Mouse (Mus musculus): ENCODE results near the gene Ltb. TPM values are rescaled to one million over a fixed set of nuclear protein-coding genes. Genes with fewer than 3 reads are reported as not detected.
A peak's percentile ranks its signal among the peaks of the same experiment; 100 is the strongest.
"Not testable (repeated sequence)": the region's sequence is repeated elsewhere in the genome, so short reads cannot be mapped to it uniquely, and the experiment has no call there.

The Ltb gene
- polyA plus RNA-seq, 1 experiment from 2014 or later, result 1.0 TPM

DNA sequence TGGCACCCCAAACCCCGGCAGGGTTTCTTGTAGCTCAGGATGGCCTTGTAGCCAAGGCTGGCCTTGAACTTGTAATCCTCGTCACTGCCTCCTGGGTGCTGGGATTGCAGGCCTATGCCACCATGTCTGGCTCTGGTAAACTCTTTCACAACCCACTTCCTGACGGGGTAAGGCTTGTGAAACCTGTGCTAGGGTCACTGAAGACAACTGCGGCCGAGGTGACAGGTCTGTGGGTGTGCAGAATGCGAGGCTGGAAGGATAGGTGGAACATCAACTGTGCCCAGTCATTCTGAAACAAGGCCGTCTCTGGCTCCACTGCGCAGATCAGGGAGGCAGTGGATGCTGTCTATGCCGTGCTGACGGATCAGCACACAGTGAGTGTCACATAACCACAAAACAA lies 36.8 kb downstream of the Ltb start:
- Histone ChIP-seq H3K9ac (ENCODE audit: low read length) (no peak overlapping the region), H3K27me3 (ENCODE audit: control insufficient read depth, insufficient read depth, low read depth, low read length) (no peaks in the 10 kb centered on the region), H3K9me3 (ENCODE audit: control insufficient read depth, low read length) (no peaks in the 10 kb centered on the region), H3K4me3 (ENCODE audit: low read length) (no peak overlapping the region), H3K4me2 (ENCODE audit: low read depth, low read length) (no peak overlapping the region), H3K27ac (ENCODE audit: low read length) (no peak overlapping the region), H3K36me3 (ENCODE audit: control insufficient read depth, insufficient read depth, low read length) (peaks cover 30% of the 10 kb centered on the region), H3K4me1 (replicated peaks; ENCODE audit: control insufficient read depth, insufficient read depth, low read length) (peaks cover 24% of the 10 kb centered on the region)
- WGBS, result 86% methylated on average over 10 of the region's 10 CpGs
- no peak for ATAC-seq (ENCODE audit: low read depth)

DNA sequence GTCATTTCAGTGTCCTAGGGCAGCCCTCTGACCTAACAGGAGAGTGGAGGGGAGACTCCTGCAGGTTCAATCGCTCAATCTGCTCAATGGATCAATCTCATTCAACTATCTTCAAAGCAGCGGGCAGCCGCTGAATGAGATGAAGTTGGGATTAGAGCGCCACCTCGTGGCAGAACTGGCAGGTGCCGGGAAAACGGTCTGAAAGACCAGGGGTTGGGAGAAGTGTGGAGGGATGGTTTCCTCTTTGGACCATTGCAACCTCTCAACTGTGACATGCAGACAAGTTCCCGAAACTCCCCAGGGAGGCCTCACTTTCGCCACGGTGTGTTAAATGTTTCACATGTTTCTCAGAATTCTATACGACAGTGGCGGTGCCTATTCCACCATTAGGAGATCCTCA lies 37.8 kb downstream of the Ltb start:
- WGBS, result 15% methylated on average over 12 of the region's 12 CpGs

DNA sequence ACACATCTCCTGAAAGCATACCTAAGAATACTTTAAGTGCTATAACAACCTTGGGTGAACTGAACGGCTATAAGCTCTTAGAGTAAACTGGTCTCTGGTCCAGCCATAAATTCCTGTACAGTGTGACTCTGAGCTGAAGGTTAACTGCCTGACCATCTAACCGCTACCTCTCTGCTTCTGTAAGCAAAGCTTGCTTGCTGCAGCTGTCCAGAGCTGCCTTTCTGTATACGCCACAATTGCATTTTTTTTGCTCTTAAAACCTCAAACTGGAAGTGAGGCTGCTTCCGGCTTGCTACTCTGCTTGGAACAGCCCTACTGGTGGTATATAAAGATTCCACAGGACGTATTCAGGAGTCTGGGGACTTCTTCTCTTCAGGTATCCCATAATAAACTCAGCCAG lies 38.4 kb downstream of the Ltb start:
- ATAC-seq (ENCODE audit: low read depth), result no peak
- peaks cover 28% of the 10 kb centered on the region for H3K4me1 ChIP-seq (replicated peaks; ENCODE audit: control insufficient read depth, insufficient read depth, low read length)
- no peak overlapping the region for H3K4me3 ChIP-seq (ENCODE audit: low read length)
- no peak overlapping the region for H3K4me2 ChIP-seq (ENCODE audit: low read depth, low read length)
- H3K9ac ChIP-seq (ENCODE audit: low read length), result peak overlapping the region; percentile 5; the same call in 1 of the 2 replicates
- 69% methylated on average over 5 of the region's 5 CpGs for WGBS
- H3K36me3 ChIP-seq (ENCODE audit: control insufficient read depth, insufficient read depth, low read length), result peaks cover 25% of the 10 kb centered on the region
- H3K27ac ChIP-seq (ENCODE audit: low read length), result peak overlapping the region; percentile 99
- H3K27me3 ChIP-seq (ENCODE audit: control insufficient read depth, insufficient read depth, low read depth, low read length), result no peaks in the 10 kb centered on the region
- no peaks in the 10 kb centered on the region for H3K9me3 ChIP-seq (ENCODE audit: control insufficient read depth, low read length)

More for the DNA sequence above, 37.8 kb downstream of the Ltb start:
- Histone ChIP-seq H3K27ac (ENCODE audit: low read length) (peak overlapping the region; percentile 5; the same call in 1 of the 2 replicates), H3K36me3 (ENCODE audit: control insufficient read depth, insufficient read depth, low read length) (peaks cover 27% of the 10 kb centered on the region), H3K9me3 (ENCODE audit: control insufficient read depth, low read length) (no peaks in the 10 kb centered on the region), H3K27me3 (ENCODE audit: control insufficient read depth, insufficient read depth, low read depth, low read length) (no peaks in the 10 kb centered on the region), H3K4me3 (ENCODE audit: low read length) (no peak overlapping the region), H3K4me2 (ENCODE audit: low read depth, low read length) (no peak overlapping the region), H3K9ac (ENCODE audit: low read length) (no peak overlapping the region), H3K4me1 (replicated peaks; ENCODE audit: control insufficient read depth, insufficient read depth, low read length) (peaks cover 28% of the 10 kb centered on the region)
- ATAC-seq (ENCODE audit: low read depth), result no peak

DNA sequence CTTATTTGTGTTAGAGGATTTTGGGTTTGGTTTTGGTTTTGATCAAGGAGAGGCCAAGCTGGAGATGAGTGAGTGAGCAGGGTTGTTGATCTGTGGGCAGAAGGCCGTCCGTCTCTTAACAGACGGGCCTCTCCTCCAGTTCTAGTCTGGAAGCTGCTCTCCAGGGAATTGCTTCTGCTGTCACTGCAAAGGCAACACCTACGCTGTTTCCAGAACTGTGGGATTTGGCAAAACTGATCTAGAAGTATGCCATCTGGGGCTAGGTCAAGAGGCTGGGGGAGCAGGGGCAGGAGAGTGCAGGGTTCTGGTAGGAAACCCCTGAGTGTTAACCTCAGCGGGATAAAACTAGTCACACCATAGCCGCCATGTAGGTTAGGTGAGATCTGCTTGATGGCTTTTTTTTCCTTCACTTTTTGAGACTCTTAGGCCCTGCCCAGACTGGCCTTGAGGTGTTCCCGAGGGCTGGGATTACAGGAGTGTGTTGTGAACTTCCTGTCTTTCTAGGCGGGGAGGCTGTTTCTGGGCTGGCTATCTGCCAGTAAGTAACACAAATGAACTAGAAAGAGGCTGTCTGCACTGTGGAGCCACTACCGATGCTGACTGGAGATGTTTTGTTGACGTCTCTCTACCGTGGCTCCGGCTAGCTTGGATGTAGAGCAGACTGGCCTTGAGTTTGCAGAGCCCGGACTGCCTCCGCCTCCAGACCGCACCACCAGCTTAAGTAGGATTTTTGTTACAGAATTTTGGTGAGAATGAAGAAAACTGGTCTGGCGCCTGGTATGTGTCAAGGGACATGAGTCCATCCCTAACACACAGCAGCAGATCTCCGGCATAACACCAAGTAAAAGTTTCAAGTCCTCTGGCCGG lies 39.1 kb downstream of the Ltb start, which contains the start of gene Atp6v1g2:
TSS of gene Atp6v1g2 (plus strand) at position 547 of the 867 bp plus-strand sequence.
- WGBS, result 37% methylated on average over 18 of the region's 18 CpGs
- Histone ChIP-seq H3K9me3 (ENCODE audit: control insufficient read depth, low read length) (no peaks in the 10 kb centered on the region), H3K36me3 (ENCODE audit: control insufficient read depth, insufficient read depth, low read length) (peaks cover 25% of the 10 kb centered on the region), H3K4me2 (ENCODE audit: low read depth, low read length) (peak within 1 kb of the TSS; percentile 66), H3K27me3 (ENCODE audit: control insufficient read depth, insufficient read depth, low read depth, low read length) (no peaks in the 10 kb centered on the region), H3K9ac (ENCODE audit: low read length) (peak within 1 kb of the TSS; percentile 96), H3K27ac (ENCODE audit: low read length) (peak within 1 kb of the TSS; percentile 99), H3K4me3 (ENCODE audit: low read length) (peak within 1 kb of the TSS; percentile 62), H3K4me1 (replicated peaks; ENCODE audit: control insufficient read depth, insufficient read depth, low read length) (peaks cover 28% of the 10 kb centered on the region)
- ATAC-seq (ENCODE audit: low read depth), result peak; percentile 32

DNA sequence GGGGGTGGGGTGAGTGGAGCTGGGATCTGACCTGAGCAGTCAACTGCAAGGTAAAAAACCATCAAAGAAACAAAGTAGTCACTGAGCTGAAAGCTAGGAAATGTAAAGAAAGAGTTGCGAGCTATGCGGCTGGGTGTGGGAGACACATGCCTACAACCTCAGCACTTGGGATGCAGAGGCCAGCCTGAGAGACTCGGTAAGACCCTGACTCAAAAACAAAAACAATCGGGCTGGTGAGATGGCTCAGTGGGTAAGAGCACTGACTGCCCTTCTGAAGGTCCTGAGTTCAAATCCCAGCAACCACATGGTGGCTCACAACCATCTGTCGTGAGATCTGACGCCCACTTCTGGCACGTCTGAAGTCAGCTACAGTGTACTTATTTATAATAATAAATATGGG lies 39.9 kb downstream of the Ltb start:
- Histone ChIP-seq H3K9ac (ENCODE audit: low read length) (peak overlapping the region; percentile 96), H3K4me3 (ENCODE audit: low read length) (peak overlapping the region; percentile 62), H3K4me2 (ENCODE audit: low read depth, low read length) (peak overlapping the region; percentile 66), H3K4me1 (replicated peaks; ENCODE audit: control insufficient read depth, insufficient read depth, low read length) (peaks cover 28% of the 10 kb centered on the region), H3K27ac (ENCODE audit: low read length) (peak overlapping the region; percentile 99), H3K36me3 (ENCODE audit: control insufficient read depth, insufficient read depth, low read length) (peaks cover 18% of the 10 kb centered on the region)
- WGBS, result 67% methylated on average over 7 of the region's 7 CpGs
- H3K27me3 ChIP-seq (ENCODE audit: control insufficient read depth, insufficient read depth, low read depth, low read length); H3K9me3 ChIP-seq (ENCODE audit: control insufficient read depth, low read length); ATAC-seq (ENCODE audit: low read depth): not testable (repeated sequence)

DNA sequence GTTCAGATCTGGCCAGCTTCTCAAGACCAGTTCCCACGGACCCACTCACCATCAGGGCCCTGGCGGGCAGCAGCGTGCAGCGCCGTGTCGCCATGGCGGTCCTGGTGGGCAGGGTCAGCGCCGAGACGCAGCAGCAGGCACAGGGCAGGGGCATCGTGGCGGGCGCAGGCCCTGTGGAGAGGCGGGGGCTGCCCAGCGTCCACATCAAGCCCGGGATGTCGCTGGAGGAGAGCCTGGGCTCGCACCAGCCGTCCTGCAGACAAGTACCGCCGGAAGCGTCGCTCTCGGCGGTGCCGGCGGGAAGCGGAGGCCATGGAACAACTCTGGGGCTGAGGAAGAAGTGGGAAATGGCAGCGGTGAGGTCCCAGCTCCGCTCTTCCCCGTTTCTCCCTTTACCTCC lies 40.7 kb downstream of the Ltb start:
- Histone ChIP-seq H3K4me3 (ENCODE audit: low read length) (peak overlapping the region; percentile 62), H3K9me3 (ENCODE audit: control insufficient read depth, low read length) (no peaks in the 10 kb centered on the region), H3K4me1 (replicated peaks; ENCODE audit: control insufficient read depth, insufficient read depth, low read length) (peaks cover 28% of the 10 kb centered on the region), H3K9ac (ENCODE audit: low read length) (peak overlapping the region; percentile 96), H3K4me2 (ENCODE audit: low read depth, low read length) (peak overlapping the region; percentile 66), H3K27me3 (ENCODE audit: control insufficient read depth, insufficient read depth, low read depth, low read length) (no peaks in the 10 kb centered on the region), H3K36me3 (ENCODE audit: control insufficient read depth, insufficient read depth, low read length) (peaks cover 10% of the 10 kb centered on the region; the same call in 1 of the 2 replicates), H3K27ac (ENCODE audit: low read length) (peak overlapping the region; percentile 99)
- peak; percentile 30 for ATAC-seq (ENCODE audit: low read depth)
- under 1% methylated on average over 31 of the region's 31 CpGs for WGBS

DNA sequence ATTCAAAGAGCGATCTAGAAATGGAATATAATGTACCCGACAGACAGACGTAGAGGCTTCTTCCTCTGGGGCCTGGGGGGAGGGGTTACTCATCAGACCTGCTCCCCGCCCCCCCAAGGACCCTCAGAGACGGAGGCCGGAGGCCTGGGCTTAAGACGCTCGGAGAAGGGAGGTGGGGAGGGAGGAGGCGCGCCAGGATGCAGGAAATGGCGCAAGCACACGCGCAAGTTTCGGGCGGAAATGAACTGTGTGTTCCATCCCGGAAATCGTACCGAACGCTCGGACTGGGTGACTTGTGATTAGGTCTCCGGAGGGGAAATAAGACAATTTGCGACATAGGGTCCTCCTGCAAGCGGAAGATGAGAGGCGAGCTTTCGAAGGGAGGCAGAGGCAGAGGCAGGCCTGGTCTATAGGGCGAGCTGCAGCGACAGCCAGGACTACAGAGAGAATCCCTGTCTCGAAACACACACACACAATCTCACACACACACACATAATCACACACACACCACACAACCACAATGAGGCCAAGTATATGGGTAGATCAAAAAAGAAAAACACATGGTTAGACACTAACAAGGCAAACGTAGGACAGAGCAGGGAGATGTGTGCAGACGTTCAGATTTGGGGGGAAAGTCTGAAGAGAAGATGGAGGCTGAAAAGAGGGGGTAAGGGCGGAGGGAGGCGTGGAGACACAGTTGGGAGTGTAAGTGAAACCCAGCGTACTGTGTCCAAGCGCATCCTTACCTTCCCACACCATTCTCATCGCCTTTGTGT lies 41.6 kb downstream of the Ltb start, which contains the start of gene Nfkbil1:
TSS of gene Nfkbil1 (minus strand) at position 179 of the 776 bp plus-strand sequence.
- Histone ChIP-seq H3K4me1 (replicated peaks; ENCODE audit: control insufficient read depth, insufficient read depth, low read length) (peaks cover 35% of the 10 kb centered on the region), H3K9ac (ENCODE audit: low read length) (peak within 1 kb of the TSS; percentile 96), H3K4me2 (ENCODE audit: low read depth, low read length) (peak within 1 kb of the TSS; percentile 66), H3K4me3 (ENCODE audit: low read length) (peak within 1 kb of the TSS; percentile 62), H3K27me3 (ENCODE audit: control insufficient read depth, insufficient read depth, low read depth, low read length) (no peaks in the 10 kb centered on the region), H3K9me3 (ENCODE audit: control insufficient read depth, low read length) (no peaks in the 10 kb centered on the region), H3K27ac (ENCODE audit: low read length) (peak within 1 kb of the TSS; percentile 99), H3K36me3 (ENCODE audit: control insufficient read depth, insufficient read depth, low read length) (peaks cover 6% of the 10 kb centered on the region; the same call in 1 of the 2 replicates)
- WGBS, result under 1% methylated on average over 35 of the region's 35 CpGs
- ATAC-seq (ENCODE audit: low read depth), result peak; percentile 90

DNA sequence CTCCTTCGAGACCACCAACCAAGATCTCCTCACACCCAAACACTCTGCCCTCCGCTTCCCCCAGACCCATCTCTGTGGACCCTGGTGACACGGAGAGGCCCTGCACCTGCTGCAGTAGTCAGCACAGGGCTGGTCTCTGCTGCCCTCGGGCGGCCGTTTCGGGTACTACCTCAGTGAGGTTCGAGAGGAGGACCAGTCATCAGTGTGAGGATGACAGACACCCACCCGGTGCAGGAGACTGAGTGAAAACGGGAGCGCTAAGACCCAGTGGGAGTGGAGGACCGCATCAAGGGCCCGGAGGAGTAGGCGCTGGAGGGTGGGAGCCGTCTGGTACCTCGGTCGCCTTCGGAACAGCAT lies 42.1 kb downstream of the Ltb start:
- no peaks in the 10 kb centered on the region for H3K9me3 ChIP-seq (ENCODE audit: control insufficient read depth, low read length)
- peak overlapping the region; percentile 62 for H3K4me3 ChIP-seq (ENCODE audit: low read length)
- ATAC-seq (ENCODE audit: low read depth), result peak; percentile 59
- under 1% methylated on average over 18 of the region's 18 CpGs for WGBS
- H3K4me1 ChIP-seq (replicated peaks; ENCODE audit: control insufficient read depth, insufficient read depth, low read length), result peaks cover 37% of the 10 kb centered on the region
- H3K4me2 ChIP-seq (ENCODE audit: low read depth, low read length), result peak overlapping the region; percentile 66
- no peaks in the 10 kb centered on the region for H3K27me3 ChIP-seq (ENCODE audit: control insufficient read depth, insufficient read depth, low read depth, low read length)
- H3K9ac ChIP-seq (ENCODE audit: low read length), result peak overlapping the region; percentile 96
- H3K27ac ChIP-seq (ENCODE audit: low read length), result peak overlapping the region; percentile 99
- peaks cover 2% of the 10 kb centered on the region; the same call in 1 of the 2 replicates for H3K36me3 ChIP-seq (ENCODE audit: control insufficient read depth, insufficient read depth, low read length)

DNA sequence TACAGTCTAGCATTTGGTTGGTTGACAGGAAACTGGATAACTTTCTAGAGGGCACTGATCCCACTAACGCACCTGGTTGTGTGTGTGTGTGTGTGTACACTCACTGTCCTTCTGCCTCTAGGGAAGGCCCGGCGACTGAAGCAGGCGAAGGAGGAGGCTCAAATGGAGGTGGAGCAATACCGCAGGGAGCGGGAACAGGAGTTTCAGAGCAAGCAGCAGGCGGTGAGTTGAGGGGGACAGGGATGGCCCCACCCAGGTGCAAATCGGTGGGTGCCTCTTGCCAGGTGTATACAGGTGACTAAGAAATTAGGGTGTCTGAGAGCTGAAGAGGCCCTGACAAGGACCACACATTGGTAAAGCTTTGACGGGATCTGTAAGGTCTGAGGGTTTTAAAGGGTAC lies 42.8 kb downstream of the Ltb start:
- peaks cover 37% of the 10 kb centered on the region for H3K4me1 ChIP-seq (replicated peaks; ENCODE audit: control insufficient read depth, insufficient read depth, low read length)
- H3K4me2 ChIP-seq (ENCODE audit: low read depth, low read length), result no peak overlapping the region
- ATAC-seq (ENCODE audit: low read depth), result no peak
- no peak overlapping the region for H3K4me3 ChIP-seq (ENCODE audit: low read length)
- no peaks in the 10 kb centered on the region for H3K27me3 ChIP-seq (ENCODE audit: control insufficient read depth, insufficient read depth, low read depth, low read length)
- H3K27ac ChIP-seq (ENCODE audit: low read length), result no peak overlapping the region
- H3K9me3 ChIP-seq (ENCODE audit: control insufficient read depth, low read length), result no peaks in the 10 kb centered on the region
- peaks cover 2% of the 10 kb centered on the region; the same call in 1 of the 2 replicates for H3K36me3 ChIP-seq (ENCODE audit: control insufficient read depth, insufficient read depth, low read length)
- H3K9ac ChIP-seq (ENCODE audit: low read length), result no peak overlapping the region
- 74% methylated on average over 9 of the region's 9 CpGs for WGBS
